Mouse (Mus musculus) B cell, adult 67 days (primary cell): ENCODE results near the gene Olfr1352. TPM values are rescaled to one million over a fixed set of nuclear protein-coding genes. Genes with fewer than 3 reads are reported as not detected.

Experiments used
- total RNA-seq, 2 experiments: library from RNA; stranded (reverse); gene quantifications; 4 replicates each; pipeline ENCODE4 v1.2.4; 2023

The Olfr1352 gene
- not detected for total RNA-seq

GRCm38 (mm10) chr10:78980750-78981149 lies at the start of gene Olfr1352:
Gene Olfr1352 (plus strand): TSS chr10:78981050.

GRCm38 (mm10) chr10:78950336-78950735 lies 30.5 kb upstream of the Olfr1352 start, which contains the start of gene Olfr8:
Gene Olfr8 (plus strand): TSS chr10:78950636.

GRCm38 (mm10) chr10:78963009-78963408 lies 17.8 kb upstream of the Olfr1352 start, which contains the start of gene Olfr1353:
Gene Olfr1353 (plus strand): TSS chr10:78963309.

GRCm38 (mm10) chr10:79012172-79012571 lies 31.3 kb downstream of the Olfr1352 start, which contains the start of gene Olfr1351:
Gene Olfr1351 (plus strand): TSS chr10:79012472.

GRCm38 (mm10) chr10:79028441-79028840 lies 47.6 kb downstream of the Olfr1352 start, which contains the start of gene Olfr57:
Gene Olfr57 (plus strand): TSS chr10:79028741.

Other genes with a start within 250 kb of the Olfr1352 start
- not detected for gene Ccdc105, start 228.0 kb upstream of the Olfr1352 start, total RNA-seq
- gene Slc1a6, start 200.6 kb upstream of the Olfr1352 start, total RNA-seq = not detected
- not detected for gene Olfr1356, start 128.9 kb upstream of the Olfr1352 start, total RNA-seq
- gene Olfr1355, start 105.5 kb upstream of the Olfr1352 start, total RNA-seq = not detected
- not detected for gene Olfr1354, start 67.9 kb upstream of the Olfr1352 start, total RNA-seq
- gene Olfr8, start 30.4 kb upstream of the Olfr1352 start, total RNA-seq = not detected
- gene Olfr1353, start 17.7 kb upstream of the Olfr1352 start, total RNA-seq = not detected
- not detected for gene Olfr1351, start 31.4 kb downstream of the Olfr1352 start, total RNA-seq
- not detected for gene Olfr57, start 47.7 kb downstream of the Olfr1352 start, total RNA-seq
- 10 to 100 TPM; 20.6 to 23.4 TPM for gene 2610008E11Rik, start 116.5 kb downstream of the Olfr1352 start, total RNA-seq
- not detected for gene Vmn2r80, start 167.7 kb downstream of the Olfr1352 start, total RNA-seq